Mouse (Mus musculus): ENCODE results near the gene Mxi1.

DNA sequence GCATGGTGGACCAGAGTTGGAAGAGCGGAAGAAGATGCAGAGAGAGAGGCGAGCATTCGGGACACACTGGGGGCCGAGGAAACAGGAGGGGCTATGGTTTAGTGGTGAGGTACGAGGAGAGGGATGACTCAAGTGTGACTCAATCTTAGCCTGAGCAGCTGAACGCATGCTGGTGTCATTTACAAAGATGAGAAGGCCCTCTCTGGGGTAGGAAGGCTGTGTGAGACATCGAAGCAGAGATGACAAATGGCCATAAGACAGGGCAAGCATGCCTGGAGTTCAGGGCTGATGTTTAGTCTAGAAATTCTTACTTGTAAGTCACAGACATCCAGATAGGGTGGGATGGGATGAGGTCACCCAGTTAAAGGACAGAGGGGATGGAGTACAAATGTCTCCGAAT lies 98.1 kb downstream of the Mxi1 start:
- TF ChIP-seq ZNF384 (IDR thresholded peaks at IDR 0.05; ENCODE audit: low read depth, low read length) (no peak), CHD2 (IDR thresholded peaks at IDR 0.05; ENCODE audit: low read depth, low read length) (no peak), HCFC1 (IDR thresholded peaks at IDR 0.05; ENCODE audit: borderline replicate concordance, insufficient read depth, low read length) (no peak)

Data from ES-E14 (cell line).